Mouse (Mus musculus) heart, adult 11 months (tissue): ENCODE data around the gene Pglyrp2.

Experiments
- DNase-seq: peaks from one replicate; pipeline ENCODE4 v3.0.0; 2022

Pglyrp2 gene

DNA sequence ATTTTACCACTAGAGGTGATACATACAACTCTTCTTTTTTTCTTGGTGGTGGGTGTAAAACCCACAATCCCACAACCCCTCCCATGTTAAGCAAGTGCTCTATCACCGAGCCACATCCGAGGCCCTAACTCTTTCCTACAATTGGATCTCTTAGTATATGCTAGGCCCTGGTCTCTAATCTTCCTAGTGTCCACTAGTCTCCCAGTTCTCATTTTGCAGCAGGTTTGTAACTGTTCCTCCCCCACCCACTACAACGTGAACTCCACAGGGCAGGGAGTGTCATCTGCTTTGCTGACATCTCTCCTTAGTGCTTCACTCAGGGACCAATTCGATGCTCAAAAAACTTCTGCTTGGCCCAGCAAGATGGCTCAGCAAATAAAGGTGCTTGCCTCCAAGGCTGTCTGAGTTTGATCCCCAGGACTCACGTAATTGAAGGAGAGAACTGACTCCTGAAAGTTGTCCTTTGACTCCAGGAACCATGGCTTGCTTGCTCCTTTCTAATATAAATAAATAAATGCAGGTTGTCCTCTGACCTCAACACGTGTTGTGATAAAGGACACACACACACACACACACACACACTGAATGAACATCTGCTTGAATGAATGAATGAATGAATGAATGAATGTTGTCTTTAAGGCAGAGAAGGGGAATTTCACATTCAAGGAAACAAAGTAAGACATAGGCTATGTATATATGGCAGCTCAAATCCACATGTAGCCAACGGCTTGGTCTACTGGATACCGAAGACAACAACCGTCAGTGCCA is 21.8 kb downstream of the Pglyrp2 start:
- DNase-seq: peak; percentile 50

DNA sequence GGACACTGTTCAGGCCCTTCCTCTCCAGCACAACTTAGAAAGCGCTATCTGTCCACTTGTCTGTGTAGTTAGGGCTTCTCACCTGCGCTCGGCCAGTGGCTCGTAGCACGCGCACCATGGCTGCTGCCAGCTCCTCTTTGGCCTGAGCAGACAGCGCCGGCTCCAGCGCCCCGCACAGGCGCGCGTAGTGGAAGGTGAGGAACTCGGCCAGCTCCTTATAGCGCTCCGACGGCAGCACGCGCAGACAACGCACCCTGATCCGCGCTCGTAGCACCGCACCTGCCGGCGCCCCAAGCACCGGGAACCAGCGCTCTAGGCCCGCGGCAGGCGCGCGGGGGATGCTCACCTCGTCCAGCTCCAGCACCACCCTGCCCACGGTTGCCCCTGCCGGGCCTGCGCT is 27.7 kb downstream of the Pglyrp2 start:
- peak; percentile 84 for DNase-seq

DNA sequence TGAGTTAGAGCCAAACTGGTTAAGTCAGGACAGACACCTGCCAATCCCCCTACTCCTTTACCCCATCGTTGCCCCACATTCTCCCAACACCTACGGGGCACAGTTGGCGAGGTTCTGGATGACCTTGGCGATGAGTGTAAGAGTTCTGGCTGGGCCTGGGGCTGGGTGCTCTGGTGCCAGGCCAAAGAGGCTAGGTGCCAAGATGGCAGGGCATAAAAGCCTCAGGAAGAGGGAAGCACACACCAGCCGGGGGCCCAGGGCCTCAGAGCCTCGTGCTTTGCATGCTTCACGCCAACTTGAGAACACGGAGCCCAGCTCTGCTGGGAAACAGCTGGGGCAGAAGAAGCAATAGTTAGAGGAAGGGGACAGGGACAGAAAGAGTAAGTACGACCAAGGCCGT is 30.0 kb downstream of the Pglyrp2 start:
- peak; percentile 87 for DNase-seq

DNA sequence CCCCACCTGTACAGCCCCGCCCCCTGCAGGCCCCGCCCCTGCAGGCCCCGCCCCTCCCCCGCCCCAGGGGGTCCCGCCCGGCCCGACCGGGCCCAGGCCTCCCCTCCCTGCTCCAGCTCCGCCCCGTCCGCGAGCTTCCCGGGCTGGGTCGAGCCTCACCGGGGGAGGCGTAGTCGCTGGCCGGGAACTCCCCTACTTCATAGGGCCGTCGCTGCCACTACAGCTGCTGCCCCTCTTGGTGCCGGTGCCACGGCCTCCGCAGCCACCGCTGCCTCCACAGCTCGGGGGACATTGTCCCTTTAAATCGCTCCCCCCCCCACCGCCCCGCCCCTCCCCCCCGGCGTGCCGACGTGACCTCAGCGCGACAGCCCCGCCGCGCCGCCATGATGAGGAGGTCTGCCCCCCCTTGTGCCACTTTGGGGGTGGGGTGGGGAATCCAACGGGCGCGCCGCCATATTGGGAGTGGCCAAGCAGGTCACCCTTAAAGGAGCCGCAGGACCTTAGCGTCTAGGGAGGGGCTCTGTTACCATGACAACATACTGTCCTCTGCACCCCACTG is 34.8 kb downstream of the Pglyrp2 start, which contains the start of gene Wiz:
Gene Wiz, minus strand, starts transcription at position 339 of the 559 bp plus-strand sequence.
- DNase-seq: peak; percentile 99

DNA sequence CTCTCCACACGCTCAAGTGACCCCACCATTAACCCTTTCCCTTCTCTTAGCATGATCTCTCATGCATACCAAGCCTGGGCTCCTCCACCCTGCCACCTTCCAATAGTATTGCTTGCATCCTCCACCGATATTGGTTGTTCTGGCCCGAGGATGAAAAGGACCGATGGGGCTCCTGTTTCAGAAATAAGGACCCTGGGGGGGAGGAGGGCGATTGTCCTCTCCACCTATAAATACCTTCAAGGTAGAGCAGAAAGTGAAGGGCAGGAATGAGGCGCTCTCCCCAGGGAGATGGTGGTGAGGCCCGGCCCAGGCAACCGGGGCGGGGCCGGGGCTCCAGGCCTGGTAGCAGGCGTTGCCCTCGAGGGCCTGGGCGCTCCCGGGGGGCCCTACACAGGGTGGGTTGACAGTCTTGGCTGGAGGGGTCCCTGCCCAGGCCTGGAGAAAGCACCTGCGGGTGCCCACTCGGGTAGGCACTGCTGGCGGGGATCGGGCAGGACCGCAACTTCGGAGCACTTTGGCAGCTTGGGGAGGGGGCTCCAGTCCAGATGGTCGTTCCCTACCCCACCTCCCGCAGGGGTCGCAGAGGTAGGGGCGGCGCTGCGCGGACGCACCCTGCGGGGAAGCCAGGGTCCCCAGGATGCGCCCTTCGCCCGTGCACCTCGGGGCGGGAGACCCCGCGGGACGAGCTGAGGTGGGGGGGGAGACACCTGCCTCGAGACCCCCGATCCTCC is 35.4 kb downstream of the Pglyrp2 start:
- DNase-seq: no peak

DNA sequence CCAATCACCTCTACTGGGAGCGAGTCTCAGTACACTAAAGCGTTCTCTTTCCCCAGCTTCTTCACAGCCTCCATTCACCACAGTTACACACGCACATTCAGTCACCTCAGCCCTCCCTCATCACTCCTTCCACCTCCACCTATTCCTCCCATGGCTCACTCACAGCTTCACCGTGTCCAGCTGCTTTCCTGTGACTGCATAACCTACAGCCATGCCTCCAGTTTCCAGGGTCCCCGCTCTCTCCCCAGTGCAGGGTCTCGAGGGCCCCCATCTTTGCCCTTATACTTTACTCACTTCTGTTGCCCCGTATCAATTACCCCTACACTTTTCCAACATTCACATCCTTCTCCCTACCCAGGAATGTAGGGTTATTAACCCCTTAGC is 36.0 kb downstream of the Pglyrp2 start:
- DNase-seq: peak; percentile 91

DNA sequence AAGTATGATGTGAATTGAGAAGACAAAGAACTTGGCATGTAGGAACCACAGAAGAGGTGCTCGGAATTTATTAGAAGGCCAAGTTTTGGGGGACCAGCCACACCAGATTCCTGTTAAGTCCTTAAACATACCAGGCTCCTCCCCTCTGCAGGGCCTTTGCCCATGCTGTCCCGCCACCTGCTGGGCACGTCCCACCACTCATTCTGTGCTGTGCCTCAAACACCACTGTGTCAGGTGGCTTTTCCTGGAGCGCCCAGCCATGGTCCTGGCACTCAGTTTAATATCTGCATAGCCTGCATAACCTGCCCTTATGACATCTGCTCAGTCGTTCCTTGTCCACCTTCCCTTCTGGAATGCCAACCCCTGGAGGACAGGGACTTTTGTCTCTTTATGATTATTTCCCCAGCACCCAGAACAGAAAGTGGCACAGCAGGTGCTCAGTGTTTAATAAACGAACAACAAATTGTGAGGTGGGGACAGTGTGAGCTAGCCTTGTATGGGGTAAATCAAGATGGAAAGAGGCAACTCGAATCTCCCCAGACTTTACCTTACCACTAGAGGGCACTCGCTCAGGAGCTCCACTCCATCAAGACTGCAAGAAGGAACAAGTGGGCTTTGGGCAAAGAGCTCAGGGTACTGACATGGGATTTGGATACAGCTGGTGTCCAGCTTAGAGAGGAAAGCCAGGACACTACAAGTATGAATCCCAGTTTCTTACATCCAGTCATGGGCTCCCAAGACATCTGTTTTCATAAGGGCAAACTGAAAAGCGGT is 37.1 kb downstream of the Pglyrp2 start:
- peak; percentile 90 for DNase-seq

DNA sequence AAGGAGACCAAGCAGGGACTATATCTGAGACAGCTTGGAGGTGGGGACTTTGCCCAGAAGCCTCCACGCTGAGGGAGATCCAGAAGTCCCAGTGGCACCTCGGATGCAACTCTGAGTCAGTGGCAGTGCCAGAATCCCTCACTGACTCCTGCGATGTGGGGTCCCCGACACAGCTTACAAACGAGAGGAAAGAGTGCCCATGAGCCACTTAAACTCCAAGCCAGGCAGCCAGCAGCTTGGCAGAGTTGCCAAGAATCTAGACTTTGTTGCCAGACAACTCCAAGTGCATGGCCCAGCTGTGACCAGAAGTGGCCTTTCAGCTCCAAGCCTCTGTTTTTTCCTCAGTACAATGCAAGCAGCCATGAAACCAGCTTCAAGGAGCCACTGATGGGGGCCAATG is 40.3 kb downstream of the Pglyrp2 start:
- DNase-seq: peak; percentile 93

DNA sequence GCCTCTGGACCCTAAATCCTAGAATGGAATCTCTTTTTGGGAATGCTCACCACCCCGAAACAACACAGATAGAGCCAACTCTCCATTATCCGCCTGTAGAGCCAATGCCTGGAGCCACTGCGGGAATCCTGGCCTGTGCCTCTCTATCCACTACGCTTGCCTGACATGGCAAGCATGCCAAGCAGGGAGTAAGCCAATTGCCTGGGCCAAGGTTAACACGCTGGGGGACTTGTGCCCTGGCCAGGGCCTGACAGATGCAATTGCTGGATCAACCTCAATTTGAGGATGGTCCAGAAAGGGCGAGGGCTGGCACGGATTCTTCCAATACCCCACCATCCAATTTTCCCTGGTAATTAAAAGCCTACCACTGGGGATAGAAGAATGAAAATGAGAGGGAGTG is 41.4 kb downstream of the Pglyrp2 start:
- peak; percentile 94 for DNase-seq

DNA sequence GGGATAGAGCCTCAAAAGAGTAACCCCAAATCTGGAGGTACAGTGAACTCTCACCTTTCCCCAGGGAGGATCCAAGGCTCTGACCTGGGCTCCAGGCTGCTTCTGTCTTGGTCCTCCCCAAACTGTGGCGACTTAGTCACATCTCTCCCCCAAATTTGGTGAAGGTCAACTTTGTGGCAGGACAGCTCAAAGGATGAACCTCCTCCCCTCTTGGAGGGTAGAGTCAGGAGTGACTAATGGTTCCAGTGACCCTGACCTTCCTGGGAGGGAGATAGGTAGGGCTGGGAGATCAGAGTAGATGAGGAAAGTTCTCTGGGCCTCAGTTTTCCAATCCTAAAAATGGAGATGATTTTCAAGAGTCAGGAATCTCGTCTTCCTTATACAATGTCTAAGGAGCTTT is 45.2 kb downstream of the Pglyrp2 start:
- DNase-seq: no peak

DNA sequence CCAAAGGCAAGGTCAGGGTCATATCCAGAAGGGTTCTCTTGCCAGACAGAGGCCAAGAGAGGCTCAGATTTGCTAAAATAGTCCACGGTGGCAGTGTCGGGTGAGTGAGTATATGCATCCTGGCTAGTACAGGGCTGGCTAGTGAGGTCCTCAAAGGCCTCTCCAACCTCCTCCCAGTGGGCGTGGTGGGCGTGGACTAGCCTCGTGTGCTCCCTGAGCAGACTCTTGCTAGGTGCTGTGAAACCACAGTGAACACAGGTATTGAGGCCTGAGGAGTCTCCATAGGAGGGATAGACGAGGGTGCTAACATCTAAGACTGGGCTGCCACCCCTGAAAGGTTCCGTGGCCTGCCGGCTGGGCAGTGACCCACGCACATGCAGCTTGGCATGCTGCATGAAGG is 46.8 kb downstream of the Pglyrp2 start:
- DNase-seq: peak; percentile 88

DNA sequence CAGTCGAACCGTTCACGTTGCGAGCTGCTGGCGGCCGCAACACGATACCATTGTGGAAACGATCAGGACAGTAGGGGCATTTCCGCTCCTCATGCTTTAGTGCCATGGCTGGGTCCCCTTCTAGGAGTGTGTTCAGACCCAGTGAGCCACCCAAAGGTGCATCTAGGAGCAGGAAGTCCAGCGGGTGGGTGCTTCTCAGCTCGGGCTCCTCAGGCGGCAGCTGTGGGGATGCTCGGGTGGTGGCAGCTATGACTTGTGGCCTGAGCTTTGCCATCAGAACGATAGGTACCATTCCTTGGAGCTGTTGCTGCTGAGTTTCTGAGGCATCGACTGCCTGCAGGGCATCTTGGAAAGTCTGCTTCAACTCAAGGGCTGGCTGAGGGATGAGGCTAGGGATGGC is 47.5 kb downstream of the Pglyrp2 start:
- peak; percentile 85 for DNase-seq

DNA sequence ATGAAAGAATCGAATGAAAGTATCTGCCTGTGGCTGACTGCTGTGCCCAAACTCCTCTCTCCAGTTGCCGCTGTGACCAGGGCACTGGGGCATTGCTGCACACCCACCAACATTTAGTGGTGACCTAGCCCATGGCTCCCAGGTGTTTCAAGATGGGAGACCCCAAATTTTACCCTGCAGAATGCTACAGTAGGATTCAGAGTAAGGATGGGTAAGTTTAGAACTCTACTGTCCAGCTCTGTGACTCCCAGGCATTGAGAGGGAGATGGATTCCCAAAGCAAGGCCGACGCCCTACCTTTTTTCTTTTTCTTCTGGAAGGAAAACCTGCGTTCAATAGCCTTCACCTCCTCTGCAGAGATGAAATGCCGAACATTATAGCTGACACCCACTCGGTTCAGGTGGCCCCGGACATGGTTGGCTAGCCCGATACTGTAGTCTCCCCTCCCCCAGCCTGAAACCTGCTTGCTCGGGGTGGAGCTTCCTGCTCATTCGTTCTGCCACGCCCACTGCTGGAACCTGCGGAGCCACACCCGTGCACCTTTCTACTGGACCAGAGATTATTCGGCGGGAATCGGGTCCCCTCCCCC is 54.9 kb downstream of the Pglyrp2 start:
- DNase-seq: peak; percentile 68

DNA sequence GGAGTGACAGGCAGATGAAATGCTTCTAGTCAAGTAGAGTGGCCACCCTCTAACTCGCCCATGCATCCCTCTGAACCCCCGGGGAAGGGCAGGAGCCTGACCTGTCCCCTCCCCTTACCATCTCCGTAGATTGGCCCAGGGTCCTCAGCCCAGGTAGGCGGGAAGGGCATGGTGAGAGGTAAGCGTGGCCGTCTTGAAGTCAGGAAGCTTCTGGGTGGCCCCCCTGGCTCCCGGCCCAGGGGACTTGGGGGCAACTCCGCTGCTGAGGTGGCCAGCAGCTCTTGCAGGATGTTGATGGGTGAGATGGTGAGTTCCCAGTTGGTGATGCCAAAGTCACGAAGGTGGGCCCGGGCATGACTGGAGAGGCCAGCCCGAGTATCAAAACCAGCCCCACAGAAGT is 56.3 kb downstream of the Pglyrp2 start:
- DNase-seq: peak; percentile 88

DNA sequence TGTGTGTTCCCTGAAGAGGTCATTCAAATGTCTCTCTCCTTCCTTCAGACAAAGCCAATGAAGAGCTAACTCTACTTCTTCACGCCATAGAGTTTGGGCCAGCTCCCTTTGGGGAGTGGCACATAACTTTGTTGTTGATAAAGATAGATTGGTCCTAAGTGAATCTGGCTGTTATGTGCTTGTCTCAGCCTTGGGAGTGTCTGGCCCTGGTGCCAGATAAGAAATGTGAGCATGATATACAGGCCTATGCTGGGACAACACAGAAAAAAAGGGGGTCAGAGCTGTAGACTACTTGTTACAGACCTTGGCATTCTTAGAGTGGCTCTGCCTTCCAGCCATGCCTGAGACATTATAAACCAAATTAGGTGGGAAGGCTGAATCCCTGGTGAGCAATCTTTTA is 58.7 kb downstream of the Pglyrp2 start:
- DNase-seq: peak; percentile 83

DNA sequence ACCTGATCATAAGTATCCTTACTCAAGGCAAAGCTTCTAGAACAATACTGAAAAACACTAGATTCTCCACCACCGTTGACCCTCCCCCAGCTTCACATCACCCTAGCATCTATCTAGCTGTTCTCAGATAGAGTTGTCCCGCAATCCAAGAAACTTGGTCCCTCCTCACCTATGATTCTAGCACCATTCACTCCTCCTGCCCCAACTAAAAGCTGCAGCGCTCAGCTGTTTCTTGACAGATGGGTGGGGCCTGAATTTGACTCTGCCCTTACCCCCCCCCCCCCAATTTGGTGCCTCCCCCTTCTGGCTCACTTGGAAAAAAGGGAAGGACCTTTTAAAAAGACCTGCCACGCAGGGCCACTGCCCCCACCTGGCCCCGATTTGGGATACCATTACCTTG is 59.1 kb downstream of the Pglyrp2 start:
- DNase-seq: peak; percentile 89

DNA sequence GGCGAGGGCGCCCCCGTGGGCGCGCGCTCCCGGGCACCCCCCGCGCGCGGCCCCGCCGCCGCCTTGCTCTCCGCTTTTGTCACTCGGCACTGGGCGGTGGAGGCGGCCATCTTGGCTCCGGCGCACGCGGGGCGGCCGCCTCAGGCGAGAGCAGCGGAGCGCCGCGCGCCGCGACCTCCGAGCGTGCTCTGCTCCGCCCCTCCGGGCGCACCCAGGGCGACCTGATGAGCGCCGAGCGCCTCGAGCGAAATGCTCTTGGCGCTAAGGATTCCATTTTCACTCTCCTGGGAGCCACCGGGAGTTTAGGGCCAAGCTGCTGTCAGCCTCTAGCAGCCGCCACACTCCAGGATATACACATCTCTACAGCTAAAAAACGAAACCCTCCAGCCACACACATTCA is 59.6 kb downstream of the Pglyrp2 start:
- DNase-seq: peak; percentile 99

DNA sequence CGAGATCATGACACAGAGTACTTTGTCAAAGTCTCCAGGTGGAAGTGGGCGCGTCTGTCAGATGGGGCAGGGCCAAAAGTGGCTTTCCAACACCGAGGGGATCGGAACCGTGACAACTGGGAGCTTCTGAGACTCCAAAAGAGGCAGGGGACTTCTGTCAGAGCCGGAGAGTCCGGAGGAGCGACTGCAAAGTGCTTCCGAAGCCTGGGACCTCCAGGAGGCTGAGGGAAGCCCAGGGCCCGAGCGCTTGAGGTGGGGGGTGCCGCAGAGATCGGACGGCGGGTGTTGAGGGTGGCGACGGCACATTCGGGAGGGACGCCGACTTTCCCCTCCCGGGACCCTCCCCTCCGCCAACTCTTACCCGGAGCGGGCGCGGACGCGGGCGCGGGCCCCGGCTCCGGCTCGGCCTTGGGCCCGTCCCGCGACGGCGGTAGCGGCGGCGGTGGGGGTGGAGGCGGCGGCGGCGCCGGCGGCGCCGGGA is 60.1 kb downstream of the Pglyrp2 start:
- peak; percentile 91 for DNase-seq

DNA sequence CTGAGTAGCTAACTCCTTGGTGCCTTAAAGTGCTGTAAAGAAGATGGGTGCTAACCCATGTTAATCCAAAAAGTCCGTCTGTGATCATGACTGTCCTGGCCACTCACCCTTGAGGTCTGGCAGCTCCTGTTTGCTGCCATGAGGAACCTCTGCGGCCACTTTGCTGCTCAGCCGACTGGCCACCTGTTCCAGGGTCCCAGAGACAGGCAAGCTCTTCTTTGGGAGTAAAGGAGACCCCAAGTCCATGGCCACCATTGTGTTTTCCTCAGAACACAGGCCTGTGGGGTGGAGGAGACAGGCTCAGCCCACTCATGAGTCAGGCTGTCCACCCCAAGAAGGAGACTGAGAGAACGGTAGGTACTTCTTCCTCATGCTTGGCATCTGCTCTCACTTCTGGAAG is 61.3 kb downstream of the Pglyrp2 start:
- DNase-seq: peak; percentile 85
